Mouse (Mus musculus): Measurements from ENCODE around the gene Rhbdd1. TPM values are rescaled to one million over a fixed set of nuclear protein-coding genes. Genes with fewer than 3 reads are reported as not detected.

Gene Rhbdd1
- polyA plus RNA-seq, 1 experiment from 2014 or later: 6.6 TPM

DNA sequence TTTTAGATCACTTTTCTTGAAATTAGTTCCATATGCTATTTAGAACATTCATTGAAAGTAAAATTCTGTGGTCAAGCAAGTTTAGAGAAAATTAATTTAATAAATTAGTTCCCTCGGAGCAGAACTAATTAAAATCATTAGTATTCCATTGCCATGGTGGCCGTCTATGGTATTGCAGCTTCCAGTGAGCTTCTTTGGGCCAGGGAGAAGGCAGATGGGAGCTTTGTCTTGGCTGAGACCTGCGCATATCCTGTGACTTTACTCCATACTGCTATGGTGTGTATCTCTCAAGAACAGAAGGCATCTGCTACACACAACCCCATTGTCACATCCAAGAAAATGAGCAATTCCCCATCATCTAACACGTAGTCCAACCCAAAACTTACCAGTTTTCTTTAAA lies 65.7 kb downstream of the Rhbdd1 start:
- H3K27ac ChIP-seq (ENCODE audit: low read length): no peak overlapping the region
- peaks cover 4% of the 10 kb centered on the region; the same call in 1 of the 2 replicates for H3K4me1 ChIP-seq (ENCODE audit: control insufficient read depth, insufficient read depth, low read length)
- 71% methylated on average over 4 of the region's 4 CpGs for WGBS
- no peaks in the 10 kb centered on the region for H3K9me3 ChIP-seq (ENCODE audit: control insufficient read depth, low read depth, low read length)
- no peaks in the 10 kb centered on the region for H3K27me3 ChIP-seq (ENCODE audit: control insufficient read depth, insufficient read depth, low read length)
- H3K36me3 ChIP-seq (ENCODE audit: control insufficient read depth, insufficient read depth, low read length): no peaks in the 10 kb centered on the region
- H3K9ac ChIP-seq (replicated peaks; ENCODE audit: low read depth, low read length): no peak overlapping the region
- no peak for ATAC-seq (ENCODE audit: insufficient number of reproducible peaks, insufficient read depth, low FRiP score, low read depth)
- no peak overlapping the region for H3K4me3 ChIP-seq (ENCODE audit: low read depth, low read length)
- H3K4me2 ChIP-seq (replicated peaks; ENCODE audit: low read depth, low read length): no peak overlapping the region

DNA sequence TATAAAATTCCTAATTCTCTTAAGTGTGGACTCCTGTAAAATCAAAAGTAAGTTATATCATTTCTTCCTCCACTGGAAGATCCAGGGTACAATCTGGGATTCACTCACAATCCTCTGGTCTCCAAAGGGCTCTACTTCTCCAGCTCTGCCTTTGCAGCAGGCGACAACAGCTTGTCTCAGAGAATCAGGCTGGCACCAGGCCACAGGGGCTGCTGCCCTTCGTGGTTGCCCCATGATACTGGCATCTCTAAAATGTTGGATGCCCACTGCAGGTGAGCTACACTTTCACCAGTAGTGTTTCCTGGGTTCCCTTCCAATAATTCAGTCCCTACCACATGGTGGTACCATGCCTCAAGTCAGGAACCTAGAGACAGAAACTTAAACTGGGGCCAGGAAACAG lies 67.9 kb downstream of the Rhbdd1 start:
- 88% methylated on average over 2 of the region's 2 CpGs for WGBS
- ATAC-seq (ENCODE audit: insufficient number of reproducible peaks, insufficient read depth, low FRiP score, low read depth): no peak
- Histone ChIP-seq H3K36me3 (ENCODE audit: control insufficient read depth, insufficient read depth, low read length) (no peaks in the 10 kb centered on the region), H3K9ac (replicated peaks; ENCODE audit: low read depth, low read length) (no peak overlapping the region), H3K27ac (ENCODE audit: low read length) (no peak overlapping the region), H3K4me1 (ENCODE audit: control insufficient read depth, insufficient read depth, low read length) (peaks cover 4% of the 10 kb centered on the region; the same call in 1 of the 2 replicates), H3K4me3 (ENCODE audit: low read depth, low read length) (no peak overlapping the region), H3K9me3 (ENCODE audit: control insufficient read depth, low read depth, low read length) (no peaks in the 10 kb centered on the region), H3K4me2 (replicated peaks; ENCODE audit: low read depth, low read length) (no peak overlapping the region), H3K27me3 (ENCODE audit: control insufficient read depth, insufficient read depth, low read length) (no peaks in the 10 kb centered on the region)

DNA sequence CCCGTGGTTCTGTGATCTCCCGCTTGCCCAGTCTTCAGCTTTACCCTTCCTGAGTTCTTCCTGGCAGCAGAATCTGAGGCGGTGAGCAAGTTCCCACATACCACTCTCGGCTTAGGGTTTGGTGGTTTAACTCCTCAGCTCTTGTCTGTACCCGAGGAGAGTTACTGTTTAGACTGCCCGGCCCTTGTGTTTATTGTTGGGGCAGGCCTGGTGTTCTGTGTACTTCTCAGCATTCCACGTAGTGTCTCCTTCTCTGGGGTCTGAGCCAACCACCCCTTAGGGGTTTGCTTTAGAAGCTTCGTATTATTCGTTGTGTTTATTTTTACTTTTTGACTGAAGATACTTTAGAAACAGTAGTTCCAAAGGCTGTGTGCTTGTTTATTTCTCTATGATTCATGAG lies 68.8 kb downstream of the Rhbdd1 start:
- H3K27ac ChIP-seq (ENCODE audit: low read length): no peak overlapping the region
- no peaks in the 10 kb centered on the region for H3K27me3 ChIP-seq (ENCODE audit: control insufficient read depth, insufficient read depth, low read length)
- H3K36me3 ChIP-seq (ENCODE audit: control insufficient read depth, insufficient read depth, low read length): no peaks in the 10 kb centered on the region
- ATAC-seq (ENCODE audit: insufficient number of reproducible peaks, insufficient read depth, low FRiP score, low read depth): no peak
- H3K9ac ChIP-seq (replicated peaks; ENCODE audit: low read depth, low read length): no peak overlapping the region
- no peak overlapping the region for H3K4me3 ChIP-seq (ENCODE audit: low read depth, low read length)
- no peak overlapping the region for H3K4me2 ChIP-seq (replicated peaks; ENCODE audit: low read depth, low read length)
- peaks cover 4% of the 10 kb centered on the region; the same call in 1 of the 2 replicates for H3K4me1 ChIP-seq (ENCODE audit: control insufficient read depth, insufficient read depth, low read length)
- H3K9me3 ChIP-seq (ENCODE audit: control insufficient read depth, low read depth, low read length): no peaks in the 10 kb centered on the region
- 21% methylated on average over 9 of the region's 9 CpGs for WGBS

DNA sequence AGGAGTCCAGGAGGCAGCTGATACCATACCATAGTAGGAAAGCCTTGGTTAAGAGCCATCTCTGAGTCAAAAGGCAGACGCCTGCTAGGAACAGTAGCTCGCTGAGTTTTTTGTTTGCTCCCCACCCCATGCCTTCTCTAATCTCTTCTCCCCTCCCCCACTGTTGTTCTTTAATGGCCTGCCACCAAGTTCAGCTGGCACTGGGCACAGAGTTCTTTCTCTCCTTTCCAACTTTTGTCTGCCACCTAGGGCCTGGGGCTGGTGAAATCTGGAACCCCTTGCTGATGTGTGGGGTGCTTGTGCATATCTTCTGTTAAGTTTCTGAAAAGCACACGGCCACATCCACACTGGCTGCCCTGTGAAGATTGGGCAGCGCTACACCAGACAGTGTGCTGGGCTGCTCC lies 69.6 kb downstream of the Rhbdd1 start:
- no peak for ATAC-seq (ENCODE audit: insufficient number of reproducible peaks, insufficient read depth, low FRiP score, low read depth)
- Histone ChIP-seq H3K27me3 (ENCODE audit: control insufficient read depth, insufficient read depth, low read length) (no peaks in the 10 kb centered on the region), H3K27ac (ENCODE audit: low read length) (no peak overlapping the region), H3K4me2 (replicated peaks; ENCODE audit: low read depth, low read length) (no peak overlapping the region), H3K4me1 (ENCODE audit: control insufficient read depth, insufficient read depth, low read length) (peaks cover 4% of the 10 kb centered on the region; the same call in 1 of the 2 replicates), H3K9ac (replicated peaks; ENCODE audit: low read depth, low read length) (no peak overlapping the region), H3K9me3 (ENCODE audit: control insufficient read depth, low read depth, low read length) (no peaks in the 10 kb centered on the region), H3K36me3 (ENCODE audit: control insufficient read depth, insufficient read depth, low read length) (no peaks in the 10 kb centered on the region), H3K4me3 (ENCODE audit: low read depth, low read length) (no peak overlapping the region)
- 68% methylated on average over 4 of the region's 4 CpGs for WGBS

DNA sequence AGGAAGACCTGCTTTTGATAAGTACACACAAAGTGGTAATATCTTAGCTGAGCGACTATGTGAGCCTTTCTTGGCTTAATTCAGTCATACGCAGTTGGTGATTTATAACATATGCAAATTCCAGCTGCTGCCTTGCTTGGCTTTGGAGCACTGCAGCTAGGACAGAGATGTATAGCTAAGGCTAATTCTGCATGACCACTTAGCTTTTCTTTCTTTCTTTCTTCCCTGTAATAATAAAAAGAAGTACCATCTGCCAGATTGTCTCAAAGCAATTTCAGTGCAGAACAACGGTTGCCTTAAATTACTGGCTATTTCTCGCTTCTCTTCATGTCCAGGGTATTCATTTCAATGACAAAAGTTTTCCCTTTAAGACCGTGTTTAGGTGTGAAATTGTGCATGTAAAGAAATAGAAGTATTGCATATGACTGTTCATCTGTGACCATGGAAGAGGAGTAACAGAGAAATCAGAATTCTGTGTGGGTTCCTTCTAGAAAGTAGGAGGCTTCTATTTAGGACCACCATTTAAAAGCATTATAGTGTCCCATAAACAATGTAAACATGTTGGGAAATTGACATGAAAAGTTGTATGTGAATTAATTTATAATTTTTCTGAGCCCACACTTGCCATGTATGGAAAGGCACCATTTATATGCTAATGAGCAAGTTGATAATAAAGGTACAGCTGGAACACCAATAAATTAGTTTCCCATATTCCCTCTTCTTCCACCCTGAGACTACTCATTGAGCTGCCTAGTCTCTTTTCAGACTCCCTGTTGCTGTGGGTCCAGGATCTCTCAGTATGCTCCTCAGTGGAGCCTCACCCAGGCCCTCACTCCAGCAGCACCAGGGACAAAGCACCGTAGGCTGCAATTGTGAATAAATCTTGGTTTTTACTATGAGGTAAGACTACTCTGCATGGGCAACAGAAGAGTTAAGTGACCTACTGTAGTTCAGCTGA lies 70.8 kb downstream of the Rhbdd1 start:
- H3K4me2 ChIP-seq (replicated peaks; ENCODE audit: low read depth, low read length): no peak overlapping the region
- WGBS: 56% methylated on average over 6 of the region's 6 CpGs

DNA sequence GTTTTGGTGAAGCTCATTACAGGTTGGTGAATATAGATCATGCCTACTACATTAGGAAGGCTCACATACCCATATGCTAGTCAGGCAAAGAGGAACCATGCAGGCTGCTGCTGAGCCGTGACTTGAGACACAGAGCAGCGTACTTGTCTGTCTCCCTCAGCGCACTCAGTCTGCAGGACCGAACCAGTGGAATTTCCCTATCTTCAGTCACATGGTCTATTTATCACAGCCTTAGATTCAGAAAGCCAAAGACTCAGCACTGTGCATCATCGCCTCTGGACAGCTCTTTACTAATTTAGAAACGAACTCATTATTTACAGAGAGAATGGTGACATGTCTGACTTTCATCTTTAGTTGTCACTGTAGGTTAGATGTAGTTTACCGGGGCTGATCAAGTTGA lies 73.1 kb downstream of the Rhbdd1 start:
- 76% methylated on average over 7 of the region's 7 CpGs for WGBS
- Histone ChIP-seq H3K4me2 (replicated peaks; ENCODE audit: low read depth, low read length) (no peak overlapping the region), H3K27ac (ENCODE audit: low read length) (no peak overlapping the region), H3K9me3 (ENCODE audit: control insufficient read depth, low read depth, low read length) (no peaks in the 10 kb centered on the region), H3K36me3 (ENCODE audit: control insufficient read depth, insufficient read depth, low read length) (no peaks in the 10 kb centered on the region), H3K9ac (replicated peaks; ENCODE audit: low read depth, low read length) (no peak overlapping the region), H3K27me3 (ENCODE audit: control insufficient read depth, insufficient read depth, low read length) (no peaks in the 10 kb centered on the region), H3K4me3 (ENCODE audit: low read depth, low read length) (no peak overlapping the region), H3K4me1 (ENCODE audit: control insufficient read depth, insufficient read depth, low read length) (peaks cover 4% of the 10 kb centered on the region; the same call in 1 of the 2 replicates)
- ATAC-seq (ENCODE audit: insufficient number of reproducible peaks, insufficient read depth, low FRiP score, low read depth): no peak

More for the DNA sequence above, 70.8 kb downstream of the Rhbdd1 start:
- Histone ChIP-seq H3K9ac (replicated peaks; ENCODE audit: low read depth, low read length) (no peak overlapping the region), H3K27me3 (ENCODE audit: control insufficient read depth, insufficient read depth, low read length) (no peaks in the 10 kb centered on the region), H3K4me1 (ENCODE audit: control insufficient read depth, insufficient read depth, low read length) (peaks cover 4% of the 10 kb centered on the region; the same call in 1 of the 2 replicates), H3K36me3 (ENCODE audit: control insufficient read depth, insufficient read depth, low read length) (no peaks in the 10 kb centered on the region), H3K27ac (ENCODE audit: low read length) (no peak overlapping the region), H3K9me3 (ENCODE audit: control insufficient read depth, low read depth, low read length) (no peaks in the 10 kb centered on the region), H3K4me3 (ENCODE audit: low read depth, low read length) (no peak overlapping the region)
- no peak for ATAC-seq (ENCODE audit: insufficient number of reproducible peaks, insufficient read depth, low FRiP score, low read depth)

DNA sequence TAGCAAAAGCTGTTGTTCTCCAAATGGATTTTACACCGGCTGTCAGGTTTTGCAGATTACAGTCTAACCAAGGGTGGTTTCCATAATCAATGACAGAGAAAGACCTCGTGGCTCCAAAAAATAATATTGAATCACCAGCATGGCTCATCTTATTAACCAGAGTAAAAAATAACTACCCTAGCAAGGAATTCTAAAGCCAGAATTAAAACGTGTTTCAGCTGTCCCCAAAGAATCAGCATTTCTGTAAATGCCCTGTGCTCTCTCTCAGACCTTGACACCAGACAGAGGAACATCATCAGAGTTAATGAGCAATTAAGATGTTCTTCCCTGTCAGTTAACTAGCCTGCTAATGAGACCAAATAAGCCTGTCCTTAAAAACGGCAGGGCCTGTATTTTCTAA lies 79.1 kb downstream of the Rhbdd1 start:
- Histone ChIP-seq H3K27ac (ENCODE audit: low read length) (no peak overlapping the region), H3K4me2 (replicated peaks; ENCODE audit: low read depth, low read length) (no peak overlapping the region), H3K9me3 (ENCODE audit: control insufficient read depth, low read depth, low read length) (no peaks in the 10 kb centered on the region), H3K27me3 (ENCODE audit: control insufficient read depth, insufficient read depth, low read length) (no peaks in the 10 kb centered on the region), H3K4me3 (ENCODE audit: low read depth, low read length) (no peak overlapping the region), H3K4me1 (ENCODE audit: control insufficient read depth, insufficient read depth, low read length) (no peaks in the 10 kb centered on the region), H3K9ac (replicated peaks; ENCODE audit: low read depth, low read length) (no peak overlapping the region), H3K36me3 (ENCODE audit: control insufficient read depth, insufficient read depth, low read length) (no peaks in the 10 kb centered on the region)
- ATAC-seq (ENCODE audit: insufficient number of reproducible peaks, insufficient read depth, low FRiP score, low read depth): no peak
- WGBS: 71% methylated on average over 4 of the region's 4 CpGs

DNA sequence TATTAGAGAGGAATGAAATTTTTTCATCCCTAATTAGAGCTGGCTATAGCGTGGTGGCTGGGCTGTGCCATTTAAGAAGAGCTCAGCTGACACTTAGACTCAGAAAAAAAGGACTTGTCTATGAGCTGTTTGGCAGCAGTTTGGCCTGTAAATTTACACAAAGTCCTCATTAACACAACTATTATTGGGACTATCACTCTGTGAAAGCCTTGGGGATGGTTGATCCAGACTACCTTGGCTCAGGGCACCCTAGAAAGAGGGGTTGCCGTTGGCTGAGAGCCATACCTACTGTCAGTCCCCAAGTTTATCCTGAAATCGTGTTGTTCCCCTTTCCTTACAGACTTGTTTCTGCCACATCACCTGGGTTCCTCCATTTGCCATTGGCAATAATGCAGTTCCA lies 91.5 kb downstream of the Rhbdd1 start:
- Histone ChIP-seq H3K4me2 (replicated peaks; ENCODE audit: low read depth, low read length) (no peak overlapping the region), H3K4me3 (ENCODE audit: low read depth, low read length) (no peak overlapping the region), H3K9me3 (ENCODE audit: control insufficient read depth, low read depth, low read length) (no peaks in the 10 kb centered on the region), H3K36me3 (ENCODE audit: control insufficient read depth, insufficient read depth, low read length) (no peaks in the 10 kb centered on the region), H3K9ac (replicated peaks; ENCODE audit: low read depth, low read length) (no peak overlapping the region), H3K27me3 (ENCODE audit: control insufficient read depth, insufficient read depth, low read length) (no peaks in the 10 kb centered on the region), H3K4me1 (ENCODE audit: control insufficient read depth, insufficient read depth, low read length) (no peaks in the 10 kb centered on the region), H3K27ac (ENCODE audit: low read length) (no peak overlapping the region)
- 89% methylated on average over 3 of the region's 3 CpGs for WGBS
- no peak for ATAC-seq (ENCODE audit: insufficient number of reproducible peaks, insufficient read depth, low FRiP score, low read depth)

All from stomach, embryonic 14.5 days (tissue).